Mouse (Mus musculus) kidney, adult 11 months (tissue): ENCODE measurements around the gene Gadd45b.

Experiments
- DNase-seq: peaks from one replicate; pipeline ENCODE4 v3.0.0; 2022

Gene Gadd45b

GRCm38 (mm10) chr10:80958979-80959637 is 29.2 kb downstream of the Gadd45b start:
- DNase-seq = no peak

GRCm38 (mm10) chr10:80960551-80961508 is 31.0 kb downstream of the Gadd45b start:
- DNase-seq = peak; percentile 75

GRCm38 (mm10) chr10:80962051-80962472 is 32.2 kb downstream of the Gadd45b start:
- DNase-seq = no peak

DNA sequence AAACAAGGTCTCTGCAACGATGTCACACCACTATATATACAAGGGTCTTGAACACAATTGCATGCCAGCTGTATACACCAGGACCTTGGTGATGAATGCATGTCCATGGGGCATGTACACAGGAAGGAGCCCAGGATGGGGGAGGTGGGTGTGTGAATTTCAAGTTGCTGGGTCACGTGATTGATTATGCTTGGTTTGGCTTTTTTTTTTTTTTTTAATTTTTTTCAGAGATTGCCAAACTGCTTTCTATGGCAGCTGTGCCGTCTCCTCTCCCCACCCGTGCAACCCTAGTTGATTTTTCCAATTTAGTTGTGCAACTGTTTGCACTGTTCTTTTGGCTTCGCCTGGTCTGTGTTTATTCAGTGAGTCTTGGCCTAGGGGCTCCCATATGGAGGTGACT is 32.7 kb downstream of the Gadd45b start:
- DNase-seq = no peak

GRCm38 (mm10) chr10:80963031-80963975 is 33.4 kb downstream of the Gadd45b start:
- DNase-seq = no peak

- DNase-seq = peak; percentile 51
Measured at GRCm38 (mm10) chr10:80966296-80966695, 36.4 kb downstream of the Gadd45b start.

- DNase-seq = no peak
Measured at GRCm38 (mm10) chr10:80967101-80967656, 37.3 kb downstream of the Gadd45b start.

DNA sequence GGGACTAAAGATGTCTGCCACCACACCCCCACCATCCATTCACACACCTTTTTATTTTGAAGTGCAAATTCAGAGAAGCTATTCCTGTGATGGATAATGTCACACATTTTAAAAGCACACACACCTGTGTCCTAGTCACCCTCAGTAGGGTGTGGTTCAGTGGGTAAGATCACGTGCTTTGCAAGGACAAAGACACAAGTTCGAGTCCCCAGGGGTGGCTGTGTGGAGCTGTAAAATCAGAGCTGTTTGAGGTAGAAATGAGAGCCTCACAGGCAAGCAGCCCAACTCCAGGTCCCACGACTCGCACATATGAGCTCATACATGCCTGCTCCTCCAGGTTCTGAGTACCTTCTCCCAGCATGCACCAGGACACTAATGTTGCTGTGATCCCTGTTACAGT is 38.2 kb downstream of the Gadd45b start:
- no peak for DNase-seq

GRCm38 (mm10) chr10:80969298-80969697 is 39.4 kb downstream of the Gadd45b start:
- DNase-seq = no peak

DNA sequence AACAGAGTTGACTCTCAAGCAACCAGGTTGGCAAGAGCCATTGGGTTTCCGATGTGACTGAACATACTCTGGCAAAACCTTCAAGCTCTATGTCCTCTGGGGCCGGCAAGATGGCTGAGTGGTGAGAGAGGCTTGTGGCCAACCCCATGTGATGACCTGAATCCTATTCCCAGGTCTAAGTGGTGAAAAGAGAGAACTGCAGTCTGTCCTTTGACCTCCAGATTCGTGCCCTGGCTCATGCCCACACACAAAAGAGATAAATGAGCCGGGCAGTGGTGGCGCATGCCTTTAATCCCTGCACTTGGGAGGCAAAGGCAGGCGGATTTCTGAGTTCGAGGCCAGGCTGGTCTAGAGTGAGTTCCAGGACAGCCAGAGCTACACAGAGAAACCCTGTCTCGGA is 40.3 kb downstream of the Gadd45b start:
- no peak for DNase-seq

- peak; percentile 83 for DNase-seq
Measured at GRCm38 (mm10) chr10:80971533-80971932, 41.7 kb downstream of the Gadd45b start.

DNA sequence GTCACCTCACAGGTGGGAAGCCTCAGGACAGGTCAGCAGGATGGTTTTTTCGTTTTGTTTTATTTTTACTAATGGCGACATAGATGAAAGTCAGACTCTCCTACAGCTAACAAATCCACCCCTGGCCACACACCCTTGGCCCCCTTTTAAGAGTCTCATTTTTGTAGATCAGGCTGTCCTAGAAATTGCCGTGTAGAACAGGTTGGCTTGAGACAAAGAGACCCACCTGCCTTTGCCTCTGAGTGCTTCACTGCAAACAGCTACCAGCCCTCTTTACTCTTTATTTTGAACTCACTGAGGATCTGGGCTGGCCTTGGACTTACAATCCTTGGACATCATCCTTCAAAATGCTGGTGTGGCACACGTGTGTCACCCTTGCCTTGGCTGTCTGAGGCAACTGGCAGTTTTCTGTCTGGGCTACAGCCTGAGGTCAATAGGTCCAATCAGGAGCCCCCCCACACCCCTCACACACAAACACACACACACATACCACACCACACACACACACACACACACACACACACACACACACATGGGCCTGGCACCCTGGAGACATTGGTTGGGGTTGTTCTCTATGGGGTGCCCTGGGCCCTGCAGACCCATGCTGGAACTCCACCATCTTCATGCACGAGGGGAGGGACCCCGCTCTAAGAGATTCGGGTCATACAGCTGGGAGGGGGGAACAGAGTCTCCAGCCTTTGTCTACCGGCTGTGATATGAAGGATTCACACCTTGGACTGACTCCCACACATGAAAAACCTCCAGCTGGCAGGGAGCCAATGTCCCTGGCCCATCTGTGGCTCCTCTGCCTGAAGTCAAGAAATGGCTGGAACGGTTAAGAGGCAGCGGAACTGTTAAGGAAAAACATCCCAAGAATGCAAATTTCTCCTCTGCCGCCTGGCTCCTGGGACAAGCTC is 42.5 kb downstream of the Gadd45b start:
- peak; percentile 55 for DNase-seq

DNA sequence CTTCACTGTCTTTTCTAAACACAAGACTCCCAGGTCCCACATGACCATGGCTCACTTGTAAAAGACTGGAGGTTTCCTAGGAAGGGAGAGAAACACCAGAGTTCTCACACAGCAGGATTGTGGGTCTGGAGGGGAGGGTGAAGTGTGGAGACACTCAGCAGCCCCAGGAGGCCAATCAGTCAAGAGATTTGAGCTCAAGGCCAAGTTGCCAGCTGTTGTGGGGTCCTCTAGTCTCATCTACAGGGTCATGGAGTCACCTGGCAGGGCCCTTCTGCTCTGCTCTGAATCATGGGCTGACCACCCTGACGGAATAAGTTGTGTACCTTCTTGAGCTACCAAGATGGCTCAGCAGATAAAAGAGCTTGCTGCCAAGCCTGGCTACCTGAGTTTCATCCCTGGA is 43.8 kb downstream of the Gadd45b start:
- DNase-seq = no peak

GRCm38 (mm10) chr10:80975478-80975877 is 45.6 kb downstream of the Gadd45b start:
- peak; percentile 81 for DNase-seq

- no peak for DNase-seq
Measured at GRCm38 (mm10) chr10:80981564-80982112, 51.8 kb downstream of the Gadd45b start.
